Mouse (Mus musculus) midbrain, postnatal 0 days (tissue): ENCODE data around the gene Sox11. TPM values are rescaled to one million over a fixed set of nuclear protein-coding genes. Genes with fewer than 3 reads are reported as not detected.

Experiments used
- ATAC-seq: fragments of 200-750 bp; cut with Nextera tagmentation; 2 replicates; pipeline ENCODE4 v1.8.0; 2017; ENCODE audit warnings: moderate number of reproducible peaks, mild to moderate bottlenecking, moderate TSS enrichment, moderate library complexity; ENCODE audit not compliant: low FRiP score
- DNase-seq: peaks from one replicate; pipeline ENCODE4 v3.0.0-alpha.2; 2015; ENCODE audit warnings: low spot score
- H3K27ac ChIP-seq: fragments of 300-500 bp; sonication (generic); 2 replicates; pipeline ENCODE4 v1.5.1; 2014; ENCODE audit warnings: low read depth, mild to moderate bottlenecking, low read length, mixed read lengths
- H3K27me3 ChIP-seq: fragments of 300-500 bp; sonication (generic); 2 replicates; pipeline ENCODE4 v1.6.1; 2014; ENCODE audit warnings: low read length, control low read depth, mixed read lengths; ENCODE audit not compliant: insufficient read depth
- H3K36me3 ChIP-seq: fragments of 300-500 bp; sonication (generic); 2 replicates; pipeline ENCODE4 v1.6.1; 2014; ENCODE audit warnings: low read length, control low read depth, mixed read lengths; ENCODE audit not compliant: insufficient read depth
- H3K4me1 ChIP-seq: fragments of 300-500 bp; sonication (generic); 2 replicates; pipeline ENCODE4 v1.6.1; 2014; ENCODE audit warnings: mild to moderate bottlenecking, control low read depth, antibody characterized with exemption, low read length, mixed read lengths; ENCODE audit not compliant: insufficient read depth
- H3K4me2 ChIP-seq: fragments of 300-500 bp; sonication (generic); 2 replicates; pipeline ENCODE4 v1.6.1; 2014; ENCODE audit warnings: low read depth, mild to moderate bottlenecking, low read length, mixed read lengths; ENCODE audit not compliant: poor library complexity, severe bottlenecking
- H3K4me3 ChIP-seq: fragments of 300-500 bp; sonication (generic); 2 replicates; pipeline ENCODE4 v1.5.1; 2014; ENCODE audit warnings: low read depth, mild to moderate bottlenecking, low read length, moderate library complexity
- H3K9ac ChIP-seq: fragments of 300-500 bp; sonication (generic); replicated peaks from 2 replicates; pipeline ENCODE4 v1.6.1; 2014; ENCODE audit warnings: mild to moderate bottlenecking, low read length, moderate library complexity, mixed read lengths; ENCODE audit not compliant: poor library complexity, severe bottlenecking
- H3K9me3 ChIP-seq: fragments of 300-500 bp; sonication (generic); 2 replicates; pipeline ENCODE4 v1.6.1; 2016; ENCODE audit warnings: low read length, control low read depth
- CTCF ChIP-seq: IDR thresholded peaks from 2 replicates; pipeline ENCODE4 v1.5.1; 2016; ENCODE audit warnings: antibody characterized with exemption, mild to moderate bottlenecking
- WGBS: fragments of 180-500 bp; shearing (Covaris S2); extraction: QIAGEN DNeasy Blood & Tissue Kit; methylation state at CpG from one replicate; pipeline ENCODE4 v1.1.7; 2014; 5-methylcytosine and 5-hydroxymethylcytosine counted together
- polyA plus RNA-seq: library from polyadenylated mRNA; unstranded; fragments of >200 nt; fragmentation: Nextera tagmentation; extraction: Ambion mirVana; gene quantifications from 2 replicates; pipeline ENCODE4 v1.2.1, GENCODE M21; 2015
- total RNA-seq: library from RNA; depleted of rRNA; stranded (reverse); fragments of >200 nt; gene quantifications from 2 replicates; pipeline ENCODE4 v1.2.3, GENCODE M21; 2014

The Sox11 gene
- total and polyA plus RNA-seq, 2 experiments from 2014 or later, result 148 to 154 TPM

- Histone ChIP-seq H3K4me2 (no peak overlapping the region), H3K9me3 (no peaks in the 10 kb centered on the region), H3K4me3 (no peak overlapping the region), H3K4me1 (no peaks in the 10 kb centered on the region), H3K27ac (no peak overlapping the region), H3K9ac (no peak overlapping the region), H3K27me3 (no peaks in the 10 kb centered on the region), H3K36me3 (no peaks in the 10 kb centered on the region)
- ATAC-seq (no peak), DNase-seq (no peak)
- WGBS, result 80% methylated on average over 2 of the region's 2 CpGs
- no peak for TF ChIP-seq CTCF
These were observed 25.1 kb upstream of the Sox11 start for GRCm38 (mm10) chr12:27367476-27367875.

GRCm38 (mm10) chr12:27363840-27364640 lies 21.7 kb upstream of the Sox11 start:
- TF ChIP-seq CTCF, result no peak
- H3K4me2 ChIP-seq, result peak overlapping the region; percentile 15; the same call in 1 of the 2 replicates
- H3K4me1 ChIP-seq, result no peaks in the 10 kb centered on the region
- WGBS, result 35% methylated on average over 16 of the region's 16 CpGs
- no peaks in the 10 kb centered on the region for H3K27me3 ChIP-seq
- no peak overlapping the region for H3K27ac ChIP-seq
- H3K9ac ChIP-seq, result no peak overlapping the region
- no peaks in the 10 kb centered on the region for H3K36me3 ChIP-seq
- no peaks in the 10 kb centered on the region for H3K9me3 ChIP-seq
- H3K4me3 ChIP-seq, result no peak overlapping the region
- ATAC-seq (no peak), DNase-seq (peak; percentile 40)

- H3K9ac ChIP-seq, result 0 out of 2 replicates have a peak overlapping the region, but pooled peaks have one; percentile 24
- no peaks in the 10 kb centered on the region for H3K9me3 ChIP-seq
- no peaks in the 10 kb centered on the region for H3K27me3 ChIP-seq
- no peaks in the 10 kb centered on the region for H3K36me3 ChIP-seq
- 15% methylated on average over 12 of the region's 12 CpGs for WGBS
- DNase-seq, result peak; percentile 72
- peak overlapping the region; percentile 69 for H3K27ac ChIP-seq
- peak overlapping the region; percentile 13; the same call in 1 of the 2 replicates for H3K4me2 ChIP-seq
- H3K4me1 ChIP-seq, result peaks cover 8% of the 10 kb centered on the region
- ATAC-seq, result no peak
- no peak for TF ChIP-seq CTCF
- no peak overlapping the region for H3K4me3 ChIP-seq
These were observed 14.8 kb upstream of the Sox11 start for GRCm38 (mm10) chr12:27357076-27357637.

GRCm38 (mm10) chr12:27356571-27356970 lies 14.2 kb upstream of the Sox11 start:
- Histone ChIP-seq H3K4me3 (no peak overlapping the region), H3K9me3 (no peaks in the 10 kb centered on the region), H3K9ac (no peak overlapping the region), H3K4me2 (no peak overlapping the region), H3K27me3 (no peaks in the 10 kb centered on the region), H3K4me1 (peaks cover 8% of the 10 kb centered on the region), H3K27ac (no peak overlapping the region), H3K36me3 (no peaks in the 10 kb centered on the region)
- no peak for ATAC-seq
- WGBS, result 61% methylated on average over 5 of the region's 5 CpGs
- TF ChIP-seq CTCF, result no peak
- DNase-seq, result no peak

GRCm38 (mm10) chr12:27343606-27344410 lies 1.4 kb upstream of the Sox11 start:
- TF ChIP-seq CTCF, result no peak
- Histone ChIP-seq H3K36me3 (no peaks in the 10 kb centered on the region), H3K4me2 (peak overlapping the region; percentile 69), H3K27ac (peak overlapping the region; percentile 98), H3K4me1 (0 out of 2 replicates have a peak, but pooled peaks cover 2% of the 10 kb centered on the region), H3K9me3 (no peaks in the 10 kb centered on the region), H3K4me3 (peak overlapping the region; percentile 95), H3K9ac (peak overlapping the region; percentile 79), H3K27me3 (no peaks in the 10 kb centered on the region)
- WGBS, result 2% methylated on average over 17 of the region's 17 CpGs
- no peak for ATAC-seq
- DNase-seq, result no peak
